Mouse (Mus musculus) embryo, embryonic 9.5 days (tissue): ENCODE results near the gene Rasgrf1.
A peak's percentile ranks its signal among the peaks of the same experiment; 100 is the strongest.

Source experiments
- DNase-seq: peaks from one replicate; pipeline ENCODE4 v3.0.0-alpha.2; 2017; ENCODE audit errors: extremely low spot score

The Rasgrf1 gene

DNA sequence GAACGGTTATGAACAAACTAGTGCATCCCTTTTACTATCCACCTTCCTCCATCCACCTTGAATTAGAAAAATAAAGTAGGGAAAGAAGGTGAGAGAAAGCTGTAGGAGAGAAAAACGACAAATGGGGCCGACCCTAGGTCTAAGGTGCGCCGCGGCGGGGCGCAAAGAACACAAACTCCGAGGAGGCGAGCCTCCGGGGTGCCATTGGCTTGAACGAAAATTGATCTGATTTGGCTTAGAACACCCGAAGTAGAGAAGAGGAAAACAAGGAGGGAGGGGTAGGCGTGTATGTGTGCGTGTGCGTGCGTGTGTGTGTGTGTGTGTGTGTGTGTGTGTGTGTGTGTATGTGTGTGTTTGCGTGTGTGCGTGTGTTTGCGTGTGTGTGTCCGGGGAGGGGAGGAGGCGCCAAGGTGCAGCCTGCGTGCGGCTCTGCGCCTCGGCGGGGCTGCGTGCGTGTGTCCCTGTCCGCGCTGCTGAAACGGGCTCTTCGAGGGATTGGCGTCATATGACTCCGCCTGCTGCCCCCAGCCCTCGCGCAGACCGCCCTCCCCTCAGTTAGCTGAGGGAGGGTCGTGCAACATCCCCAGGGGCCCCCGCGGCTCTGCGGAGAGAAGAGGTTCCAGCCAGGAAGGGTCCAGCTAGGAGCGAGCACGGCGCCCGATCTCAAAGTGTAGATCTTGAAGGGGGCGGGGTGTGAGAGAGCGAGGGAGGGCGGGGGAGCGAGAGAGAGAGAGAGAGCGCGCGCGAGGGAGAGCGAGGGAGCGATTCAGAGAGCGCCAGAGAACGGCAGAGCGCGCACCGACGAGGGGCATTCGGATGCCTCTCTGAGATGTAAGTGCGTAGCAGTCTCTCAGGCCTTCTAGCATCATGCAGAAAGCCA, at the start of gene Rasgrf1:
Gene Rasgrf1, plus strand, starts transcription at position 778 of the 880 bp plus-strand sequence.
- peak; percentile 74 for DNase-seq

DNA sequence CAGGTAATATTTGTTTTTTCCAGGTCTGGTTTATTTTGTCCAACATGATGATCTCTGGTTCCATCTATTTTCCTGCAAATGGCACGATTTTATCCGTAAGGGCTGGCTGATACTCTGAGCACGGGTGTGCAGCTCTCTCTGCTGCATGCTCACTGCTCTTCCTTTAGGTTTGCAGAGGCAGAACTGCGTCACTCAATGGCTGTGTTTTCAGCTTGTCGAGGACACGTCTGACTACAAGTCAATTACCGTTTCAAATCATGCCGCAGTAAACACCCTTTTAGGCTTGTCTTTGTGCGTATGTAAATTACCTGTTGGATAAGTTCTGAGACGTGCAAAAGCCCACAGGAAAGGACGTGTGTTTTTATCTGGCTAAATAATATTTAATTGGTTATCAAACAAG, 49.6 kb upstream of the Rasgrf1 start:
- DNase-seq = no peak

DNA sequence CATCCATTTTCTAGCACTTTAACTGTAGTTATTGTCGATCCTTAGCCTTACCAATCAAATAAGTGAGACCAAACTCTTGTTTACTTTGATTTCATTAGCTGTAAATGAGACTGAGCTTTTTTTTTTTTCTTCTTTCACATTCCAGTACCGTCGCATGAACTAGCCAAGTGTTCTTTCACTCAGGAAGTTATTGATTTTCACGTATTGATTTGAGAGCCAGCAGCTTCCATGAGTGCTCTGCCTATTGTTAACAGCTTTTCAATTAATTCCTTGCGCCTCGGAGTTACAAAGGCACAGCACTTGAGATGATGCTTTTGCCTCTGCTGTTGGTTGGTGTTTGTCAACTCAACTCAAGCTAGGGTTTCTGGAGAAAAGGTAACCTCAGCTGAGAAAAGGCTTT, 49.1 kb upstream of the Rasgrf1 start:
- no peak for DNase-seq

DNA sequence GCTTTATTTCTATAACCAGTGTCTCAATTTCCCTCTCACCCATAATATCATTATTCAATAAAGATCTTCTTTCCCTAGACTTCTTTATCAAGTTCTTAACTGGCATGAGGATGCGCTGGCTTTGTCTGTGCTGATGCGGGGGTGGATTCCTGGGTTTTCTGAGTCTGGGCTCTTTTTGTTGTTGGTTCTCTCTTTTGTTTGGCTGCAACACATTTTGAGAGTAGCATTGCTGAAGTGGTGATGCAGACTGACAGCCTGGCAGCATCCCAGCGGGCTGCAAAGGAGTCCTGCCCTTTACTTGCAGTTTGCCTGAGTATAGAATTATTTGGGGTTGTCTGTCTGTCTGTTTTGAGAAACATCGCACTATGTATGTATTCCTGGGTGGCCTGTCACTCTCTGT, 42.6 kb upstream of the Rasgrf1 start:
- DNase-seq = no peak

DNA sequence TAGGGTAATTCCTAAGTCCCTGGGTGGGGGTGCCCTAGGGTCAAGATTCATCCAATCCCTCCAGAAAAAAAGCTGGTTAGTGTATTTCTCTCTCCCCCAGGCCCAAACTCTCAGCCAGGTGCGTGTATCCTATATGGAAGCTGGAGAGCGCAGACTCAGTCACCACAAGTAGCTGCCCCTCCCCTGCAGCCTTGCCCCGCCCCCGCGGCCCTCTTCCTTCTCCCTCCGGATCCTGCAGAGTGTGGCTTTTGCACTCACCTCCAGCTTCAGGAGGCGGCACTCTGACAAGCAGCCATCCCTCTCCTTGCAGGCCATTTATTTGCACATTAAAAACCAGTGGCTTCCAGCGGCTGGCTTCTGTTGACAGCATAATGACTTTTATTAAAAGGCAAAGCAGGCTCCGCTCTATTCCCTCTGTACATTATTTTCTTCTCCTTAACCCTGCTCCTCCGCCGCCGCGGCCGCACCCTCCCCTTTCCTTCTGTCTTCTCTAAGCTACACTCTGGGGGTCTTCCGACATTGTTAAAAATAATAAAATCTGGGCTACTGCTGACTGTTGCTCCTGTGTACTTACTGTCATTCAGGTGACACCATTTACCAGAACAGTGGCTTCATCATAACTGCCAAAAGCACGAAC, 41.5 kb upstream of the Rasgrf1 start:
- peak; percentile 41 for DNase-seq

DNA sequence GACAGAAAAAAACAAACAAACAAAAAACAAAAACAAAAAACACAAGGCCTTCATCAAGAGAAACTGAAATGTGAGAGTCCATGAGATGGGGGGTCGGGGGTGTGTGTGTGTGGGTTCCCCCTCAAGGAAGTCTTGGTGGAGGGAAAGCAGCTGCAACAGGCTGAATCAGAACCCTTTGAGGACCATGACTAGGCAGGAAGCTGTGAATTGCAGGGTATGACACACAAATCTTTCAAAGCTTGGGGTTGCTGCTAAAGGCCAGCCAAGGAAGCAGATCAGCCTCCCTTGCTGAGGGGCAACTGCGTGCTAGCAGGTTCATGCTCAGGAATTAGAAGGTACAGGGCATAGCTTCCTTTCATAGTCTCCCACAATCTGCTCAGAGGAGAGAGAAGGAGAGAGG, 40.1 kb upstream of the Rasgrf1 start:
- DNase-seq = no peak

DNA sequence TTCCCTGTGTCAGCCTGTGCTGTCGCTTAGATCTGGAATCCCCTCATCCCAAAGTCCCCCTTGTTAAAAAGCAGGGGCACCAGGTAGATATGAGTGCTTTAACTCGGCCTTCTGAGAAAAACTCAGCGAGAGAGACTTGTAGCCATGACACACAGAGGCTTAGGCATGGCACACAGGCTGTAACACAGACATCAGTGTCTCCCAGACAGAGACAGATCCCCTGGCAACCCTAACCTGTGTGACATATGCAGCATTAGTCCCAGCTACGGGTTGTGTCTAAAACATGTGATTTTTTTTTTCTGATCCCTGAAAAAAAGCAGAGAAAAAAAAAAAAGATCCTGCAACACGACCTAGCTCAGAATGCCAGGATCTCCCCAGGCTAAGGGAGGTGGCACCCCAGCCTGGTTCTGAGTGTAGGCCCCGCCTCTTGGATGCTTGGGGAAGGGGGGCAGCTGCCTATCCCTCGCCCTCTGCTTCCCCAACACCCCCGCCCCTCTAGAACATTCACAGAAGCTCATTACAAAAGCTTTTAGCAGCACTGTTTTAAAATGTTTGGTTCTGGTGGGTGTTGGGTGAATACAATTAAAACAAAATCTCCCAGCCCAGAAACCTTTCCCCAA, 39.1 kb upstream of the Rasgrf1 start:
- DNase-seq = no peak

DNA sequence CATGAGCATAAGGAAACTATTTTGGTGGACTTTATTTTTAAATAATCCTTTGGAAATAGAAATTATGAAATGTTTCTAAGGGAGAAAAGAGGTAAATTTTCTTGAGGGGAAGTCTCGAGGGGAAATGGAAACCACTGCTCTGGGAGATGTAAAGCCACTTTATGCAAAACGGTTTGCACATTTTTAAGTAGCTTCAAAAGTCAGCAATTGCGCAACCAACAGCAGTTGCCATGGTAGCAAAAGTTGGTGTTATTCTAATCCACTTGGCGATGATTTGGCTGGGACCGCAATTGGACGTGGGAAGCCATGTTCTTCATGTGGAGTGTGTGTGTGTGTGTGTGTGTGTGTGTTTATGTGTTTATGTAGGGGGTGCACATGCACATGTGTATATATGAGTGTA, 37.6 kb upstream of the Rasgrf1 start:
- DNase-seq = no peak

DNA sequence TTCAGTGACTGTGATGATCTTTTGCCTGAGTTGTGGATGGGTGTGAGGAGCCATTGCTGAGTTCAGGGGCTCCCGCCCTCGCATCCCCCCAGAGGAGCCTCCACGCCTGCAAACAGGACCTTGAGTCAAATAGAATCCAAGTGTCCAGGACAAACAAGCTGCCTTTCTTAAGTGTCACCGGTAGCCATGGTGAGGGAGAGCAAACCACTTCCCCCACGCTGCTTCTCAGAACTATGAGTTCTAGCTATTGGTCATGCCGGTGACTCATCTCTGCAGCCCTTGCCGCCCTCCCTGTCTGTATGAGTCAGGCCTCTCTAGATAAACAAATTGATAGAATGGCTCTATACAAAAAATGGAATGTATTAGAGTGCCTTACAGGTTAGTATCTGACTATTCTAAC, 35.3 kb upstream of the Rasgrf1 start:
- DNase-seq = no peak

DNA sequence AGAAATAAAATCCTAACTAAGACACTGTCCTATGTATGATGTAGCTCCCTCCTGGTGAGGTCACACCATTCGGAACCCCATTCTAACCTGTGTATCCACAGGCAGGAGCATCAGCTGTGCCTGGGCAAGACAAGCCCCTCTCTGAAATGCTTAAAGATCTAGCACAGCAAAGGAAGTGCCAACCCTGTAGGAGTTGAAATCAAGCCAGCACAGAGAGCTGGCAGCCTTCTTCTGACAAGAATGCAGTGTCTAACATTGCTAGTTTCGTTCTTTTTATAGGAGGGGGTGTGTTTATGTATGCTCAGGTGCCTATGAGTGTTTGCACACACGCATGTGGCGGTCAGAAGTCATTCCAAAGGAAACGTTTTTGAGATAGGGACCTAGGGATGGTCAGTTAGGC, 34.2 kb upstream of the Rasgrf1 start:
- DNase-seq = no peak

DNA sequence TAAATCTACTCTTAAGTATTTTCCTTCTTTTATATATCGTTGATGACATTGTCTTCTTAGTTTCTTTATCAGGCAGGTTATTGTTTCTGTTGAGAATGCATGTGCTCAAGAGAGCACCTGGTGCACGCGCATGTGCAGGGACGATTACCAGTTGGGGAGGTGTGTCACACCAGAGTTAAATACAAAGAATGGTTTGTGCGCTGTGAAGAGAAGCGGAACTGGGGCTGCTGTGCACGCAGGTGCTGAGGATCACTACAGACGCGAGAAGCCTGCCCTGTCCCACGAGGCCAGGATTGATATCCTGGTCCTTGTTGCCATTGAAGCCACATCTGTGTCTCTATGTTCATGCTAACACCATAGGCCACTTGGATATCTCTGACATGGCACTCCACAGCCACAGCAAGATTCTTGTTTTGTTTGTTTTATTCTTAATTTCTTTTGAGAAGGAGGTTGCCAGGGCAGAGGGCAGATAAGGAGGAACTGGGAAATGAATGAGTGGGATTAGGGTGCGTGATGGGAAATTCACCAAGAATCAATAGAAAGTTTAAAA, 31.2 kb upstream of the Rasgrf1 start:
- DNase-seq = no peak

DNA sequence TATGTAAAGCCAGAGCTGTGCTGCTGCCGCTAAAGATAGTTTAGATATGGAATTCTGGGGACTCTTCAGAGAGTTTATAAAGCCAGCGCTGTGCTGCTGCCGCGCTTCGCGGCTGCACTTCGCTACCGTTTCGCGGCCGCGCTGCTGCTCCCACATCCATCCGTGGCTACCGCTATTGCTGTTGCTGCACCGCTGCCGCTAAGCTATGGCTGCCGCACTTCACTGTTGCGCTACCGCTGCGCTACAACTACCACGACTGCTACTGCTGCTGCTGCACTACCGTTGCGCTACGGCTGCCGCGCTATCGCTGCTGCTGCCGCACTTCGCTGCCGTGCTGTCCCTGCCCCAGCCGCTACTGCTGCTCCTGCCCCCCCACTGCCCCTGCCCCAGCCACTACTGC, 30.1 kb upstream of the Rasgrf1 start:
- peak; percentile 47 for DNase-seq

DNA sequence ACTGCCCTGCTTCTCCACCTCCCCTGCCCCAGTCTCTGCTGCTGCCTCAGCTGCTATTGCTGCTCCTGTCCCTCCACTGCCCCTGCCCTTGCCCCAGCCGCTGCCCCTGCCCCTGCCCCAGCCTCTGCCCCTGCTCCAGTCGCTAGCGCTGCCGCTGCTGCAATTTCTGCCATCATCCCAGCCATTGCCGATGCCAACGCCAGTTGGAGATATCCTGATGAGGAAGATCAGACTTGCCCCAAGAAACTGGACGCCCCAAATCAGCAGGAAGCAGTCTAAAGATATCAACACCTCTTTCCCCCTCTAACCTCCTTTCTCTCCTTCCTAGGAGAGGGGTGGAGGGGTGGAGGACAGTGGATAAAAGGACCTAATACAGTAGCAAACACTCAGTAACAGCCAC, 28.2 kb upstream of the Rasgrf1 start:
- no peak for DNase-seq

DNA sequence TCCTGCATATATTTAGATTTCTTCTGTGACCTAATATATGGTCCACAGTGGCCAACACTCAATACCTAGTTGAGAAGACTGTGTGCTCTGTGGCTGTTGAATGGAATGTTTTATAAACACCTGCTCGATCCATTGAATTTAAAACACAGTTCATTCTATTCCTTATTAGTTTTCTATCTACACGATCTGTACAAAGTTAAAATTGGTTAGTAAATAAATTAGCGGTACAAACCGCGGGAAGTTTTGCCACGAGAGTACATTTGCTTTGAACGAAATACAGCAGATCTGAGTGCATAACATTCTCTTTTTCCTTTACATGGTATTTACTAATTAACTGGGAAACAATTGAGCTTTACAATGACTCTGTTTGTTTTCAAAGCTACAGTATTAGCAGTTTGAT, 27.1 kb upstream of the Rasgrf1 start:
- no peak for DNase-seq

DNA sequence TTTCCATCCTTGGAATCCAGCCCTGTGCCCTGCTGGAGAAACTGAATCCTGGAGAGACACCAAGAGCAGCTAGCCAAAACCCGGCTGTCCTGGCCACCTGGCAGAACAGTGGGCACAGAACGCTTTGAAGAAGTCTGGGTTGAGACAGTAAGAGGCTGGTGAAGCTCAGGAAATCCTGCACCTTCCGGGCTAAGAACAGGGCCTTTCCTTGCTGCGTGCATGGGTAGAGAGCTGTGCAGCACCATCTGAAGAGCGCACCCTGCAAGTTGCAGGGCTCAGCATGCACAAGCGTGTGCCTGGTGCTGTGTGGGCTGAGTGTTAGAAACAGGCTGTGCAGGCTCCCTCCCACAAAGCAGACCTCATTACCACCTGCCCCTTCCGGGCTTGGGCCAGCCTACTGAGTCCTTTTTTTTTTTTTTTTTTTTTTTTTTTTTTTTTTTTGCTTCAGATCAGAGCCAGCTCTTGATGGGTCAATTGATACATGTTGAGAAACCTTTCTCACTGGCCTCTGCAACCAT, 23.9 kb upstream of the Rasgrf1 start:
- DNase-seq = no peak

DNA sequence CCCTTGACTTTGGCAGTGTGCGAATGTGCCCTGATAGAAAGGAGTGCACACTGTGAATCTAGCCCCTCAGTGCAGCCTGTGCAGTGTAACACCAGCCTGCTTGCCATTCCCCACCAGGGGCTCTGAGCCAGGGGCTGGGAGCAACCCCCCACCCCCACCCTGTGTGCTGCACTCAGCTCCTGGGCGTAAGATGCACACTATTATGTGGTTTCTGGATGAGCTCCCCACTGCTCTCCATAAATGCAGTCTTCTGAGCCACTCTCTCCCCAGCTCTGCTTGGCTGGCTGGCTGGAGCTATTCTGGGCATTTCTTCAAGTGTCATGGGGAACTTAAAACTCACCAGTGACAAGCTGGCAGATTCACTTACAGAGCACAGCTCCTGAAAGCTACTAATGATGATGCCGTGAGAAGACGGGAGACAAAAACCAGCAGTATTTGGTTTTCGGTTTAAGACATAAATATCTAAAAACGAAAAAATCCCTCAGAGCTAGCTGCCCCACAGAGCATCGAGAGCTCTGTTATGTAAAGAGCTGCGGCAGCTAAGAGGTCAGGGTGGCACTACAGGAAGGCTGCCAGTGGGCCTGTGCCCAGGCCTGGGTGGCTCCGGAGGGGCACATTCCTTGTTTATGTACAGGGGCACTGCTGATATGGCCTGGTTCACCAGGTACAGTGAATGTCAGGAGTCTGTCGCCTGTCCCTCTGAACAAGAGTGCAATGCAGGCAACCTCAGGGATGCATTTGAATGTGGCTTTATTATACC, 18.0 kb upstream of the Rasgrf1 start:
- DNase-seq = no peak

DNA sequence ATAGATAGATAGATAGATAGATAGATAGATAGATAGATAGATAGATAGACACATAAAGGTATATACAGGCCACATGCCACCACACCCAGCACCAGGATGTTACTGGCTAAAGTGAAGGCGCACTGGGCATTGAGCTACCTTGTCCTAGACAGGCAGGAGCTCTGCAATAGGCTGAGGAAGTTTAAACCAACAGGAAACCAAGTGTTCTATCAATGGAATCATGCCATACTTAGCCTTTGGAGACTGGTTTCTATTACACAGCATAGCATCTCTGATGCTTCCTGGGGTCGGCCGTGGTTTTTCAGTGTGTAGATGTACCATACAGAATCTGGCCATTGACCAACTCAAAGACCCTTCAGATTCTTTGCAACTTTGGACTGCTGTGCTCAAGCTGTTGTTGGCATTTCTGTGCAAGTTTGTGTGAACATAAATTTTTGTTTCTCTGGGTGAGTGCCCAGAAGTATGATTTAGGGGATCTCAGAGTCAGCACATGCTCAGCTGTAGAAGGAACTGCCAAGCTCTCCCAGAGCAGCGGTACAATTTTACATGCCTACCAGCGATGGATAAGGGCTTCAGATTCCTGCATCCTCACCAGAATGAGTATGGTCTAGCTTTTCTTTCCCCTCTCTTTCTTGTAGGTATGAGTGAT, 17.0 kb upstream of the Rasgrf1 start:
- no peak for DNase-seq

DNA sequence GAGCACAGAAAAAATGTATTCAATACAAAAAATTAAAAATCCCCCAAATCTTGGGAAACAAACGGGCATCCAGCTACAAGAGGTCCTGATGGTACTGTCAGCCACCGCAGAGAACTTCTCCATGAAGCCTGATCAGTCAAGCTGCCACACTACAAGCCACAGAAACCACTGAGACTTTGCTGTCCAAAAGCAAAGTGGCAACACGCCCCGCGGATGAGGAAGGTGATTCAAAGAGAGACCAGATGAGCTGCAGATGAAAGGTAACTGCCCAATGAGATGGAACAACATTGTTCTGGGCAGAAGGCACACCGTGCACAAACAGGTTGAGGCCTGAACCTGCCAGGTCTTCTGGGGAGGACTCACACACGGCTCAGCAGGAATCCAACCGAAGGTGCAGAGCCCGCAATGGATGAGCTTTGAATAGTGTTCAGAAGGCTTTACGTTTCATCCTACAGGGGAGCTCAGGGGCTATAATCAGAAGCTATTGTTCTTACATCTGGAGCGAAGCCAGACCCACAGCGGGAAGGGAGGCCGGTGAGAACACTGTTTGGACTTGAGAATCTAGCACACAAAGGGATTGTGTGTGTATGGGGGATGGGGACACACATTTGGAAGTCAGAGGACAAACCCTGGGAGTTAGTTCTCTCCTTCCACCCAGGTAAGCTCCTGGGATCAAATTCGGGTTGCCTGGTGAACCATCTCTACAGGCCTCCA, 9.4 kb upstream of the Rasgrf1 start:
- no peak for DNase-seq

DNA sequence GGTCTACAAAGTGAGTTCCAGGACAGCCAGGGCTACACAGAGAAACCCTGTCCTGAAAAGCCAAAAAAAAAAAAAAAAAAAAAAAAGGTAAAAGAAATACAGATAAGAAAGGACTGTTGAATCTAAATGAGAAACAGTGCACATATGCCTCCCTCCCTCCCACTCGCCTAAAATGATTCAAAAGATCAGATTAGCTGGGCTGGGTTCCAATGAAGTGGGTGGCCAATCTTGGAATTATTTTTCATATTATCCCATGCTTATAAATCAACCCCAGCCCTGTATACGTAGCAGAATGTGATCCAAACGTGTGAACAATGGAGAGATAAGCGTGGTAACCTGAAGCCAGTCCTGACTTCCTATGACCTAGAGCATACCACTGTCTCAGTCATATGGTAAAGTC, 8.5 kb upstream of the Rasgrf1 start:
- DNase-seq = no peak

DNA sequence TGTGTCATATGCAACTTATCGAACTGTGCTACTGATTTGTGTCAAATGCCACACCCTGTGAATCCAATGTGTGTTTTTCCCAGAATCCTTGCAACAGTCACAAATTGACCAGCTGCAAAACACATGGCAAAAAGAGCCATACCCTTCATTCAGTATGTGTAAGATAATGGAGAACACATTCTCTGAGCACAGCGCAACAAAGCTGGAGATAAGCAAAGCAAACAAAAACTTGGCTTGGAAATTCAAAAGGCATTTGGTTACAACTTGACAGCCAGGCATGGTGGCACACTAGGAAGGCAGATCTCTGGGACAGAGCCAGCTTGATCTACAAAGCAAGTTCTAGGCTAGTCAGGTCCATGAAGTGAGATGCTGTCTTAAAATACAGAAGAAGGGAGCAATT, 6.9 kb upstream of the Rasgrf1 start:
- DNase-seq = no peak

DNA sequence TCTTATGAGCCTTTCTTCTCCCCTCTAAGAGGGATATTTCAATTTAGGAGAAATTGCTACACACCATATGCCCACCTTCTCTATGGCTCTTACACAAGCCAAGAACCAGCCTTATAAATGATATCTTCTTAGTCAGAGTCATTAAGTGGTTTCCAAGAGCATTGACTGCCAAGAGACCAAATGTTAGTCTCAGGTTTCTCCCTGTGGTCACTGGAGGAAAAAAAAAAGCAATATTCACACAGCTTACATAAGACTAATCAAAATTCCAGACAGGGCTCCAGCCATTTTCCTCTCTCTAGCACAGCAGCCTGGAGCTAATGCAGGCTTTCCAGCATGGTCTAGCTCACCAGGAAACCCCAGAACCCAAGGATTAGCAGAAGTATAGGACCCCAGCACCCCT, 3.1 kb upstream of the Rasgrf1 start:
- no peak for DNase-seq
